Mouse (Mus musculus) gastrocnemius, postnatal 10 days (tissue): ENCODE data around the gene Fn3krp. TPM values are rescaled to one million over a fixed set of nuclear protein-coding genes. Genes with fewer than 3 reads are reported as not detected.
A peak's percentile ranks its signal among the peaks of the same experiment; 100 is the strongest.

Experiments used
- DNase-seq: peaks from one replicate; pipeline ENCODE4 v3.0.0; 2021; ENCODE audit warnings: mixed read lengths
- long read RNA-seq, 2 experiments: library from polyadenylated mRNA; stranded (forward); transcript quantifications; one replicate each; pipeline ENCODE4 v2.0.0; 2021
- total RNA-seq, 2 experiments: library from RNA; stranded (reverse); gene quantifications; 2 replicates each; pipeline ENCODE4 v1.2.3; 2021

Fn3krp gene
- total RNA-seq = 1 to 10 TPM; 6.1 to 8.1 TPM
- long read RNA-seq, experiment 1 = 0 reads
- long read RNA-seq, experiment 2 = 0 reads

GRCm38 (mm10) chr11:121420830-121421552, at the start of gene Fn3krp:
Gene Fn3krp (plus strand): TSS chr11:121421401.
- peak; percentile 98 for DNase-seq

GRCm38 (mm10) chr11:121373305-121373704, 47.9 kb upstream of the Fn3krp start:
- DNase-seq = no peak

GRCm38 (mm10) chr11:121378644-121379043, 42.6 kb upstream of the Fn3krp start:
- no peak for DNase-seq

- DNase-seq = no peak
These were observed 40.9 kb upstream of the Fn3krp start for GRCm38 (mm10) chr11:121380294-121380693.

- peak; percentile 85 for DNase-seq
These were observed 33.2 kb upstream of the Fn3krp start, which contains the start of gene Rab40b for GRCm38 (mm10) chr11:121387750-121388553. Gene Rab40b (minus strand): TSS chr11:121388251.

GRCm38 (mm10) chr11:121388554-121388945, 32.7 kb upstream of the Fn3krp start:
- no peak for DNase-seq

- no peak for DNase-seq
These were observed 30.4 kb upstream of the Fn3krp start for GRCm38 (mm10) chr11:121390793-121391192.

- no peak for DNase-seq
These were observed 28.8 kb upstream of the Fn3krp start for GRCm38 (mm10) chr11:121392405-121392804.

GRCm38 (mm10) chr11:121407366-121408155, 13.6 kb upstream of the Fn3krp start:
- DNase-seq = no peak

- no peak for DNase-seq
These were observed 6.4 kb upstream of the Fn3krp start for GRCm38 (mm10) chr11:121414762-121415161.

- DNase-seq = peak; percentile 17
These were observed 5.8 kb upstream of the Fn3krp start for GRCm38 (mm10) chr11:121415351-121415750.

GRCm38 (mm10) chr11:121417971-121418370, 3.2 kb upstream of the Fn3krp start:
- no peak for DNase-seq

- DNase-seq = no peak
These were observed 2.3 kb upstream of the Fn3krp start for GRCm38 (mm10) chr11:121418932-121419331.

- DNase-seq = no peak
These were observed 822 bp upstream of the Fn3krp start for GRCm38 (mm10) chr11:121420379-121420778.

GRCm38 (mm10) chr11:121421553-121422173, 462 bp downstream of the Fn3krp start:
- DNase-seq = no peak

GRCm38 (mm10) chr11:121433397-121433796, 12.2 kb downstream of the Fn3krp start:
- DNase-seq = no peak

GRCm38 (mm10) chr11:121434156-121435155, 13.3 kb downstream of the Fn3krp start, which contains the start of gene Fn3k:
Gene Fn3k (plus strand): TSS chr11:121434913.
- DNase-seq = peak; percentile 70

GRCm38 (mm10) chr11:121437236-121437635, 16.0 kb downstream of the Fn3krp start:
- DNase-seq = no peak

- DNase-seq = no peak
These were observed 18.6 kb downstream of the Fn3krp start for GRCm38 (mm10) chr11:121439686-121440292.

GRCm38 (mm10) chr11:121441653-121442052, 20.5 kb downstream of the Fn3krp start:
- no peak for DNase-seq
